Mouse (Mus musculus) heart, embryonic 16.5 days (tissue): Measurements from ENCODE around the gene Mllt3. TPM values are rescaled to one million over a fixed set of nuclear protein-coding genes. Genes with fewer than 3 reads are reported as not detected.

Experiments used
- ATAC-seq: fragments of 200-750 bp; cut with Nextera tagmentation; replicated peaks from 2 replicates; pipeline ENCODE4 v1.8.0; 2017; ENCODE audit warnings: moderate number of reproducible peaks; ENCODE audit not compliant: insufficient read depth, low FRiP score; ENCODE audit errors: extremely low read depth
- H3K27ac ChIP-seq: fragments of 300-500 bp; sonication (generic); 2 replicates; pipeline ENCODE4 v1.5.1; 2014; ENCODE audit warnings: mild to moderate bottlenecking, low read length, control low read depth, moderate library complexity
- H3K27me3 ChIP-seq: fragments of 300-500 bp; sonication (generic); 2 replicates; pipeline ENCODE4 v1.6.1; 2014; ENCODE audit warnings: low read length, mixed read lengths; ENCODE audit not compliant: control insufficient read depth, insufficient read depth
- H3K36me3 ChIP-seq: fragments of 300-500 bp; sonication (generic); 2 replicates; pipeline ENCODE4 v1.6.1; 2014; ENCODE audit not compliant: control insufficient read depth, insufficient read depth
- H3K4me1 ChIP-seq: fragments of 300-500 bp; sonication (generic); 2 replicates; pipeline ENCODE4 v1.6.1; 2014; ENCODE audit warnings: low read length, mixed read lengths; ENCODE audit not compliant: control insufficient read depth, insufficient read depth
- H3K4me2 ChIP-seq: fragments of 300-500 bp; sonication (generic); 2 replicates; pipeline ENCODE4 v1.6.1; 2014; ENCODE audit warnings: low read depth, mild to moderate bottlenecking, control low read depth, low read length
- H3K4me3 ChIP-seq: fragments of 300-500 bp; sonication (generic); 2 replicates; pipeline ENCODE4 v1.5.1; 2014; ENCODE audit warnings: mild to moderate bottlenecking, control low read depth, low read length
- H3K9ac ChIP-seq: fragments of 300-500 bp; sonication (generic); 2 replicates; pipeline ENCODE4 v1.6.1; 2014; ENCODE audit warnings: low read length, control low read depth
- H3K9me3 ChIP-seq: fragments of 300-500 bp; sonication (generic); replicated peaks from 2 replicates; pipeline ENCODE4 v1.6.1; 2016; ENCODE audit warnings: low read length; ENCODE audit not compliant: control insufficient read depth
- WGBS: fragments of 180-500 bp; shearing (Covaris S2); extraction: QIAGEN DNeasy Blood & Tissue Kit; methylation state at CpG from one replicate; pipeline ENCODE4 v1.1.7; 2014; 5-methylcytosine and 5-hydroxymethylcytosine counted together
- polyA plus RNA-seq: library from polyadenylated mRNA; unstranded; fragments of >200 nt; fragmentation: Nextera tagmentation; extraction: Ambion mirVana; gene quantifications from 2 replicates; pipeline ENCODE4 v1.2.1, GENCODE M21; 2015

Gene Mllt3
- polyA plus RNA-seq, 1 experiment from 2014 or later: 23.2 TPM

- ATAC-seq: no peak
- H3K4me2 ChIP-seq: peak overlapping the region; percentile 44
- H3K4me1 ChIP-seq: peaks cover 31% of the 10 kb centered on the region
- no peaks in the 10 kb centered on the region for H3K27me3 ChIP-seq
- H3K9ac ChIP-seq: no peak overlapping the region
- peak overlapping the region; percentile 28 for H3K27ac ChIP-seq
- no peaks in the 10 kb centered on the region for H3K9me3 ChIP-seq
- 55% methylated on average over 18 of the region's 18 CpGs for WGBS
- H3K36me3 ChIP-seq: no peaks in the 10 kb centered on the region
- H3K4me3 ChIP-seq: no peak overlapping the region
Measured at GRCm38 (mm10) chr4:88017452-88018350, 15.5 kb downstream of the Mllt3 start.

GRCm38 (mm10) chr4:88015765-88016164 lies 17.4 kb downstream of the Mllt3 start:
- no peak overlapping the region for H3K27ac ChIP-seq

GRCm38 (mm10) chr4:88015261-88015660 lies 17.9 kb downstream of the Mllt3 start:
- Histone ChIP-seq H3K4me2 (peak overlapping the region; percentile 36), H3K9me3 (no peaks in the 10 kb centered on the region), H3K27me3 (no peaks in the 10 kb centered on the region), H3K36me3 (no peaks in the 10 kb centered on the region), H3K9ac (peak overlapping the region; percentile 48; the same call in 1 of the 2 replicates), H3K4me3 (peak overlapping the region; percentile 0; the same call in 1 of the 2 replicates), H3K27ac (no peak overlapping the region), H3K4me1 (peaks cover 37% of the 10 kb centered on the region)
- WGBS: 35% methylated on average over 7 of the region's 7 CpGs
- 0 out of 2 replicates have a peak, but pooled peaks have one; percentile 37 for ATAC-seq

More at GRCm38 (mm10) chr4:88015765-88016164, 17.4 kb downstream of the Mllt3 start:
- Histone ChIP-seq H3K9me3 (no peaks in the 10 kb centered on the region), H3K27me3 (no peaks in the 10 kb centered on the region), H3K9ac (no peak overlapping the region), H3K4me1 (peaks cover 37% of the 10 kb centered on the region), H3K4me2 (peak overlapping the region; percentile 36), H3K36me3 (no peaks in the 10 kb centered on the region), H3K4me3 (no peak overlapping the region)
- 61% methylated on average over 5 of the region's 5 CpGs for WGBS
- no peak for ATAC-seq

- H3K9me3 ChIP-seq: no peaks in the 10 kb centered on the region
- peaks cover 41% of the 10 kb centered on the region for H3K4me1 ChIP-seq
- H3K9ac ChIP-seq: no peak overlapping the region
- ATAC-seq: no peak
- no peaks in the 10 kb centered on the region for H3K27me3 ChIP-seq
- H3K4me2 ChIP-seq: peak overlapping the region; percentile 1
- WGBS: 38% methylated on average over 4 of the region's 4 CpGs
- peak overlapping the region; percentile 48; the same call in 1 of the 2 replicates for H3K27ac ChIP-seq
- H3K4me3 ChIP-seq: no peak overlapping the region
- no peaks in the 10 kb centered on the region for H3K36me3 ChIP-seq
Measured at GRCm38 (mm10) chr4:88012774-88013173, 20.4 kb downstream of the Mllt3 start.

DNA sequence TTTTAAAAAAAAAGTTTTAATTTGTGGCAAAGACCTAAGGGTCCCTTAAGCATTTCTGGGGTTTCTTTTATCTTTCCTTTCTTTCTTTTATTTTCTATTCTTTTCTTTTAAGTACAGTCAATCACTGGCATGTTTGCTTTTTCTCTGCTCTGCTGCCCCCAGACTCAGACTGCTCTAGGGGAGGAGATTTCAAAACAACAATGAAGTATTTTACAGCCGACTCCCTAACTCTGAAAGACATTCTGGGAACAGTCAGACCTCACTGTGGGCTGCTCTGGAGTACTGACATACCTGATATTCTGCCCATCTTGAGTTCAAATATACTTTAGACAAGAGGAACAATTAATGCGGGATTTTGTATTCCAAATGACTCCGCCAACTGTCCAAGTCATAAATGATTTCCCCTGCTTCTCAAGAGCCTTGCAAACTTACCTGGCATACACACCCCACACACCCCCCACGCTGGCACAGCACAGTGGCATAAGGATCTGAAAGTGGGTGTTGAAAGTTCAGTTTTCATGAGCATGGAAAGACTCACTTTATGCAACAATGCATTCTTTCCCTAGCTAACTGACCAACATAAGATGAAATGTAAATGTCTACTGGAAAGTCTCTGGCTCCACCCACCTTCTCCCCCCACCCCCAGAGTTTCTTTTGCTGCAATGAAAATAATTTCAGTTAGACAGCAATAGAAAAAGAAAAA lies 21.1 kb downstream of the Mllt3 start:
- no peaks in the 10 kb centered on the region for H3K36me3 ChIP-seq
- no peak overlapping the region for H3K4me3 ChIP-seq
- H3K4me2 ChIP-seq: peak overlapping the region; percentile 1; the same call in 1 of the 2 replicates
- H3K9ac ChIP-seq: no peak overlapping the region
- H3K27me3 ChIP-seq: no peaks in the 10 kb centered on the region
- H3K27ac ChIP-seq: no peak overlapping the region
- no peaks in the 10 kb centered on the region for H3K9me3 ChIP-seq
- peaks cover 39% of the 10 kb centered on the region for H3K4me1 ChIP-seq
- no peak for ATAC-seq
- WGBS: 61% methylated on average over 4 of the region's 4 CpGs

- Histone ChIP-seq H3K27me3 (no peaks in the 10 kb centered on the region), H3K27ac (no peak overlapping the region), H3K4me2 (no peak overlapping the region), H3K4me3 (no peak overlapping the region), H3K4me1 (peaks cover 35% of the 10 kb centered on the region), H3K9ac (no peak overlapping the region), H3K36me3 (no peaks in the 10 kb centered on the region), H3K9me3 (no peaks in the 10 kb centered on the region)
- WGBS: 77% methylated on average over 5 of the region's 5 CpGs
- no peak for ATAC-seq
Measured at GRCm38 (mm10) chr4:88010441-88010840, 22.7 kb downstream of the Mllt3 start.

- no peaks in the 10 kb centered on the region for H3K36me3 ChIP-seq
- peaks cover 21% of the 10 kb centered on the region for H3K4me1 ChIP-seq
- H3K27ac ChIP-seq: no peak overlapping the region
- H3K9me3 ChIP-seq: no peaks in the 10 kb centered on the region
- H3K4me2 ChIP-seq: no peak overlapping the region
- no peak for ATAC-seq
- H3K9ac ChIP-seq: no peak overlapping the region
- H3K4me3 ChIP-seq: no peak overlapping the region
- WGBS: 87% methylated on average over 3 of the region's 3 CpGs
- H3K27me3 ChIP-seq: no peaks in the 10 kb centered on the region
Measured at GRCm38 (mm10) chr4:88005801-88006200, 27.4 kb downstream of the Mllt3 start.

DNA sequence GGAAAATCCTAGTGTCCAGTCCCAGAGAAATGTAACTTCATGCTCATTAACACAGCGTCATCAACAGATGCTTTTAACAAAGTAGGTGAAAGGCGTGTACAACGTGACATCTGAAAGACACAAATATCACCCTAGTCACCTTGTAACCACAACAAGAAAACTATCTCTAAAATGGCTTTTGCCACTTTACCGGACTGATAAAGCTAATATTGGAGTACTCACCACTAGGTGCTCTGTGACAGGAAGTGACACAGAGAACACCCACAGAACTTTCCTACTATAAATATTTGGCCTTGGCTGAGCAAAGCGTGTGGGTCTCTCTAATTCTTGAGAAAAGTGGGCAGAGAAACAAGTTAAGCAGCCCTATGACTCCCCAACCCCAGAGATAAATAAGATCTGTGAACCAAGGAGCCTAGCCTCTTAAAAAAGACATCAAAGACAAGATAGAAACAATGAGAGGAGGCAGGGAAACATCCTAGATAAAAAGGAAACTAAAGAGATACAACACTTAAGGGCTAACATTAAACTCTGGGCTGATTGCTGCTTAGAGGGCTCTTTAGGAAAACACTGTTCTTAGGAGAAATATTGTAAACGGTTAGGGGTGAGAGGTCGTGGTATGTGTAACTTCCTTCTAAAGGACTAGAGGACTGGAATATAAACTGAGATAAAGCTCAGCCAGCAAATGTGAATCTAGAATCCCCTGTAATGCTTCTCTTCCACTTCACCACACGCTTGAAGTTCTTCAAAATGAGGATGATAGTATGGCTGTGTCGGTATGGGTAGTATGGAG lies 29.8 kb downstream of the Mllt3 start:
- 33% methylated on average over 9 of the region's 9 CpGs for WGBS
- no peak overlapping the region for H3K9ac ChIP-seq
- peaks cover 23% of the 10 kb centered on the region for H3K4me1 ChIP-seq
- no peak overlapping the region for H3K4me3 ChIP-seq
- 0 out of 2 replicates have a peak overlapping the region, but pooled peaks have one; percentile 8 for H3K27ac ChIP-seq
- no peaks in the 10 kb centered on the region for H3K27me3 ChIP-seq
- peak; percentile 28; the same call in 1 of the 2 replicates for ATAC-seq
- H3K9me3 ChIP-seq: no peaks in the 10 kb centered on the region
- H3K36me3 ChIP-seq: no peaks in the 10 kb centered on the region
- H3K4me2 ChIP-seq: peak overlapping the region; percentile 24; the same call in 1 of the 2 replicates
